Mouse (Mus musculus): ENCODE results near the gene Oas1h. TPM values are rescaled to one million over a fixed set of nuclear protein-coding genes. Genes with fewer than 3 reads are reported as not detected.
"Not testable (repeated sequence)": the region's sequence is repeated elsewhere in the genome, so short reads cannot be mapped to it uniquely, and the experiment has no call there.

Gene Oas1h
- total and polyA plus RNA-seq, 3 experiments: not detected

GRCm38 (mm10) chr5:120890026-120890425 is 28.8 kb downstream of the Oas1h start:
- H3K27ac ChIP-seq (ENCODE audit: control insufficient read depth, low read depth, low read length): no peak overlapping the region
- H3K27me3 ChIP-seq (ENCODE audit: control insufficient read depth in 1 of 2, insufficient read depth in 2 of 2, low read length in 2 of 2): no peaks in the 10 kb centered on the region
- no peaks in the 10 kb centered on the region for H3K4me1 ChIP-seq (ENCODE audit: control insufficient read depth in 1 of 2, insufficient read depth in 2 of 2, low read length in 2 of 2)
- no peak for TF ChIP-seq RCOR1 (IDR thresholded peaks at IDR 0.05; ENCODE audit: low read depth, low read length)
- TF ChIP-seq JUND (IDR thresholded peaks at IDR 0.05; ENCODE audit: low read depth, low read length): no peak
- no peak for TF ChIP-seq ZMIZ1 (IDR thresholded peaks at IDR 0.05; ENCODE audit: low read depth, low read length)
- TF ChIP-seq MAX (IDR thresholded peaks at IDR 0.05; ENCODE audit: low read length): no peak
- TF ChIP-seq USF1 (IDR thresholded peaks at IDR 0.05; ENCODE audit: low read depth, low read length): no peak
- no peak for TF ChIP-seq KAT2A (conservative IDR thresholded peaks at IDR 0.05; ENCODE audit: low read depth, low read length)
- TF ChIP-seq EP300 (IDR thresholded peaks at IDR 0.05; ENCODE audit: low read depth in 1 of 2, low read length in 2 of 2): no peak
- TF ChIP-seq ETS1 (IDR thresholded peaks at IDR 0.05; ENCODE audit: low read depth, low read length): no peak
- no peak for TF ChIP-seq ZKSCAN1 (IDR thresholded peaks at IDR 0.05; ENCODE audit: low read depth, low read length)
- no peak for TF ChIP-seq UBTF (IDR thresholded peaks at IDR 0.05; ENCODE audit: borderline replicate concordance, insufficient read depth, low read depth, low read length)
- TF ChIP-seq ZC3H11A (IDR thresholded peaks at IDR 0.05; ENCODE audit: low read depth, low read length): no peak
- TF ChIP-seq RAD21 (IDR thresholded peaks at IDR 0.05; ENCODE audit: low read depth, low read length): no peak
- no peaks in the 10 kb centered on the region for H3K79me2 ChIP-seq (ENCODE audit: control insufficient read depth, insufficient read depth, low read length, poor library complexity)
- no peak overlapping the region for H3K4me3 ChIP-seq (ENCODE audit: control insufficient read depth in 1 of 2, insufficient read depth in 1 of 2, low read depth in 2 of 2, low read length in 2 of 2)
- DNase-seq (ENCODE audit: low read depth, low spot score): no peak
- H3K9me3 ChIP-seq (replicated peaks; ENCODE audit: insufficient read depth, low read length): no peaks in the 10 kb centered on the region
- no peaks in the 10 kb centered on the region for H3K36me3 ChIP-seq (ENCODE audit: control insufficient read depth in 1 of 2, insufficient read depth in 2 of 2, low read length in 2 of 2)
- no peak overlapping the region for H3K9ac ChIP-seq (ENCODE audit: control insufficient read depth, low read depth, low read length, poor library complexity, severe bottlenecking)

GRCm38 (mm10) chr5:120890991-120891390 is 29.8 kb downstream of the Oas1h start:
- Histone ChIP-seq H3K4me3 (ENCODE audit: control insufficient read depth in 1 of 2, insufficient read depth in 1 of 2, low read depth in 2 of 2, low read length in 2 of 2) (no peak overlapping the region), H3K27ac (ENCODE audit: control insufficient read depth, low read depth, low read length) (no peak overlapping the region), H3K9me3 (replicated peaks; ENCODE audit: insufficient read depth, low read length) (no peaks in the 10 kb centered on the region), H3K4me1 (ENCODE audit: control insufficient read depth in 1 of 2, insufficient read depth in 2 of 2, low read length in 2 of 2) (no peaks in the 10 kb centered on the region), H3K36me3 (ENCODE audit: control insufficient read depth in 1 of 2, insufficient read depth in 2 of 2, low read length in 2 of 2) (no peaks in the 10 kb centered on the region), H3K27me3 (ENCODE audit: control insufficient read depth in 1 of 2, insufficient read depth in 2 of 2, low read length in 2 of 2) (no peaks in the 10 kb centered on the region), H3K79me2 (ENCODE audit: control insufficient read depth, insufficient read depth, low read length, poor library complexity) (no peaks in the 10 kb centered on the region), H3K9ac (ENCODE audit: control insufficient read depth, low read depth, low read length, poor library complexity, severe bottlenecking) (no peak overlapping the region)
- no peak for DNase-seq (ENCODE audit: low read depth, low spot score)
- TF ChIP-seq ELF1 (IDR thresholded peaks at IDR 0.05; ENCODE audit: low read depth, low read length) (no peak), ZMIZ1 (IDR thresholded peaks at IDR 0.05; ENCODE audit: low read depth, low read length) (no peak), KAT2A (conservative IDR thresholded peaks at IDR 0.05; ENCODE audit: low read depth, low read length) (no peak), TBP (IDR thresholded peaks at IDR 0.05; ENCODE audit: low read depth, low read length) (no peak), GATA1 (IDR thresholded peaks at IDR 0.05; ENCODE audit: low read depth, low read length) (no peak), E2F4 (IDR thresholded peaks at IDR 0.05; ENCODE audit: borderline replicate concordance, low read depth, low read length) (no peak)

- not testable (repeated sequence) for H3K9me3 ChIP-seq (replicated peaks; ENCODE audit: insufficient read depth, low read length); H3K79me2 ChIP-seq (ENCODE audit: control insufficient read depth, insufficient read depth, low read length, poor library complexity); H3K4me1 ChIP-seq (ENCODE audit: control insufficient read depth in 1 of 2, insufficient read depth in 2 of 2, low read length in 2 of 2); H3K27ac ChIP-seq (ENCODE audit: control insufficient read depth, low read depth, low read length); H3K36me3 ChIP-seq (ENCODE audit: control insufficient read depth in 1 of 2, insufficient read depth in 2 of 2, low read length in 2 of 2); DNase-seq (ENCODE audit: low read depth, low spot score); H3K27me3 ChIP-seq (ENCODE audit: control insufficient read depth in 1 of 2, insufficient read depth in 2 of 2, low read length in 2 of 2); H3K4me3 ChIP-seq (ENCODE audit: control insufficient read depth in 1 of 2, insufficient read depth in 1 of 2, low read depth in 2 of 2, low read length in 2 of 2); H3K9ac ChIP-seq (ENCODE audit: control insufficient read depth, low read depth, low read length, poor library complexity, severe bottlenecking)
Observed at GRCm38 (mm10) chr5:120891566-120892242, 30.5 kb downstream of the Oas1h start.

Data from MEL (cell line).